Mouse (Mus musculus) C3H10T1/2 (cell line): ENCODE measurements around the gene Mfap3l. TPM values are rescaled to one million over a fixed set of nuclear protein-coding genes. Genes with fewer than 3 reads are reported as not detected.

ENCODE experiments used
- polyA plus RNA-seq, 2 experiments: library from polyadenylated mRNA; unstranded; fragments of >200 nt; fragmentation: generic; extraction: Trizol; gene quantifications; one replicate each; pipeline ENCODE4 v1.2.1; 2012; ENCODE audit warnings: missing spikeins in 2 of 2

Gene Mfap3l
- under 1 TPM; 0.30 to 0.50 TPM for polyA plus RNA-seq

GRCm38 (mm10) chr8:60632250-60632932, at the start of gene Mfap3l:
Gene Mfap3l (plus strand): TSS chr8:60632827.

Other genes starting within 250 kb of the Mfap3l start
- not detected for gene Gm10283, start 129.6 kb upstream of the Mfap3l start, polyA plus RNA-seq
- not detected for gene Aadat, start 126.9 kb upstream of the Mfap3l start, polyA plus RNA-seq